Mouse (Mus musculus) intestine, embryonic 15.5 days (tissue): ENCODE data around the gene Syt3. TPM values are rescaled to one million over a fixed set of nuclear protein-coding genes. Genes with fewer than 3 reads are reported as not detected.

Source experiments
- ATAC-seq: fragments of 200-750 bp; cut with Nextera tagmentation; 2 replicates; pipeline ENCODE4 v1.8.0; 2017; ENCODE audit warnings: moderate TSS enrichment, moderate library complexity
- H3K27ac ChIP-seq: fragments of 300-500 bp; sonication (generic); 2 replicates; pipeline ENCODE4 v1.5.1; 2015; ENCODE audit warnings: mild to moderate bottlenecking, inconsistent platforms
- H3K27me3 ChIP-seq: fragments of 300-500 bp; sonication (generic); replicated peaks from 2 replicates; pipeline ENCODE4 v1.6.1; 2015; ENCODE audit warnings: inconsistent platforms
- H3K36me3 ChIP-seq: fragments of 300-500 bp; sonication (generic); 2 replicates; pipeline ENCODE4 v1.6.1; 2015; ENCODE audit warnings: inconsistent platforms
- H3K4me1 ChIP-seq: fragments of 300-500 bp; sonication (generic); replicated peaks from 2 replicates; pipeline ENCODE4 v1.6.1; 2015; ENCODE audit warnings: inconsistent platforms
- H3K4me2 ChIP-seq: fragments of 300-500 bp; sonication (generic); replicated peaks from 2 replicates; pipeline ENCODE4 v1.6.1; 2015; ENCODE audit warnings: mild to moderate bottlenecking, inconsistent platforms
- H3K4me3 ChIP-seq: fragments of 300-500 bp; sonication (generic); replicated peaks from 2 replicates; pipeline ENCODE4 v1.5.1; 2015; ENCODE audit warnings: inconsistent platforms
- H3K9ac ChIP-seq: fragments of 300-500 bp; sonication (generic); 2 replicates; pipeline ENCODE4 v1.6.1; 2015; ENCODE audit warnings: inconsistent platforms
- H3K9me3 ChIP-seq: fragments of 300-500 bp; sonication (generic); 2 replicates; pipeline ENCODE4 v1.6.1; 2016; ENCODE audit warnings: inconsistent platforms
- WGBS: fragments of 180-500 bp; shearing (Covaris S2); methylation state at CpG from one replicate; pipeline ENCODE4 v1.1.7; 2015; 5-methylcytosine and 5-hydroxymethylcytosine counted together
- polyA plus RNA-seq: library from polyadenylated mRNA; unstranded; fragments of >200 nt; fragmentation: Nextera tagmentation; extraction: Ambion mirVana; gene quantifications from 2 replicates; pipeline ENCODE4 v1.2.1, GENCODE M21; 2015

The Syt3 gene
- polyA plus RNA-seq, 1 experiment from 2014 or later = 1.9 TPM

- peaks cover 54% of the 10 kb centered on the region for H3K27me3 ChIP-seq
- H3K4me2 ChIP-seq = peak overlapping the region; percentile 91
- no peaks in the 10 kb centered on the region for H3K36me3 ChIP-seq
- ATAC-seq = peak; percentile 86
- no peaks in the 10 kb centered on the region for H3K9me3 ChIP-seq
- peak overlapping the region; percentile 44 for H3K9ac ChIP-seq
- peak overlapping the region; percentile 51 for H3K4me3 ChIP-seq
- WGBS = under 1% methylated on average over 54 of the region's 54 CpGs
- peaks cover 28% of the 10 kb centered on the region for H3K4me1 ChIP-seq
- H3K27ac ChIP-seq = 0 out of 2 replicates have a peak overlapping the region, but pooled peaks have one; percentile 32
Measured at GRCm38 (mm10) chr7:44359908-44360672, 23.8 kb upstream of the Syt3 start.

GRCm38 (mm10) chr7:44360792-44361301 is 23.1 kb upstream of the Syt3 start:
- no peak overlapping the region for H3K27ac ChIP-seq
- H3K4me3 ChIP-seq = peak overlapping the region; percentile 51
- peak overlapping the region; percentile 91 for H3K4me2 ChIP-seq
- peak; percentile 15; the same call in 1 of the 2 replicates for ATAC-seq
- no peak overlapping the region for H3K9ac ChIP-seq
- peaks cover 28% of the 10 kb centered on the region for H3K4me1 ChIP-seq
- H3K36me3 ChIP-seq = no peaks in the 10 kb centered on the region
- peaks cover 47% of the 10 kb centered on the region for H3K27me3 ChIP-seq
- WGBS = 5% methylated on average over 21 of the region's 21 CpGs
- H3K9me3 ChIP-seq = no peaks in the 10 kb centered on the region

- WGBS = 88% methylated on average over 8 of the region's 8 CpGs
- Histone ChIP-seq H3K9me3 (no peaks in the 10 kb centered on the region), H3K4me1 (peaks cover 9% of the 10 kb centered on the region), H3K27ac (no peak overlapping the region), H3K27me3 (no peaks in the 10 kb centered on the region), H3K4me2 (no peak overlapping the region), H3K36me3 (no peaks in the 10 kb centered on the region), H3K9ac (no peak overlapping the region), H3K4me3 (no peak overlapping the region)
- ATAC-seq = no peak
Measured at GRCm38 (mm10) chr7:44372678-44373077, 11.2 kb upstream of the Syt3 start.

- Histone ChIP-seq H3K4me2 (peak overlapping the region; percentile 80), H3K9ac (0 out of 2 replicates have a peak overlapping the region, but pooled peaks have one; percentile 4), H3K36me3 (no peaks in the 10 kb centered on the region), H3K27me3 (no peaks in the 10 kb centered on the region), H3K4me3 (peak overlapping the region; percentile 56), H3K27ac (no peak overlapping the region), H3K4me1 (peaks cover 9% of the 10 kb centered on the region), H3K9me3 (no peaks in the 10 kb centered on the region)
- 12% methylated on average over 7 of the region's 7 CpGs for WGBS
- ATAC-seq = no peak
Measured at GRCm38 (mm10) chr7:44373460-44373859, 10.4 kb upstream of the Syt3 start.

- Histone ChIP-seq H3K9me3 (no peaks in the 10 kb centered on the region), H3K27me3 (no peaks in the 10 kb centered on the region), H3K4me1 (peaks cover 9% of the 10 kb centered on the region), H3K27ac (peak overlapping the region; percentile 86), H3K4me3 (peak overlapping the region; percentile 56), H3K36me3 (no peaks in the 10 kb centered on the region), H3K9ac (peak overlapping the region; percentile 63), H3K4me2 (peak overlapping the region; percentile 80)
- peak; percentile 95 for ATAC-seq
- WGBS = 1% methylated on average over 19 of the region's 19 CpGs
Measured at GRCm38 (mm10) chr7:44373889-44374652, 9.8 kb upstream of the Syt3 start.

- Histone ChIP-seq H3K9ac (peak overlapping the region; percentile 63), H3K4me3 (peak overlapping the region; percentile 56), H3K27me3 (no peaks in the 10 kb centered on the region), H3K36me3 (no peaks in the 10 kb centered on the region), H3K27ac (peak overlapping the region; percentile 86; the same call in 1 of the 2 replicates), H3K4me1 (peaks cover 9% of the 10 kb centered on the region), H3K4me2 (peak overlapping the region; percentile 80), H3K9me3 (no peaks in the 10 kb centered on the region)
- WGBS = 2% methylated on average over 5 of the region's 5 CpGs
- ATAC-seq = peak; percentile 22; the same call in 1 of the 2 replicates
Measured at GRCm38 (mm10) chr7:44374756-44375155, 9.1 kb upstream of the Syt3 start.

- 10% methylated on average over 10 of the region's 10 CpGs for WGBS
- Histone ChIP-seq H3K27me3 (no peaks in the 10 kb centered on the region), H3K4me1 (peaks cover 9% of the 10 kb centered on the region), H3K9ac (0 out of 2 replicates have a peak overlapping the region, but pooled peaks have one; percentile 63), H3K36me3 (no peaks in the 10 kb centered on the region), H3K9me3 (no peaks in the 10 kb centered on the region), H3K27ac (no peak overlapping the region), H3K4me3 (peak overlapping the region; percentile 56), H3K4me2 (peak overlapping the region; percentile 80)
- no peak for ATAC-seq
Measured at GRCm38 (mm10) chr7:44375207-44375606, 8.7 kb upstream of the Syt3 start.

- Histone ChIP-seq H3K4me2 (no peak overlapping the region), H3K36me3 (no peaks in the 10 kb centered on the region), H3K9me3 (no peaks in the 10 kb centered on the region), H3K27me3 (no peaks in the 10 kb centered on the region), H3K4me3 (no peak overlapping the region), H3K9ac (no peak overlapping the region), H3K27ac (no peak overlapping the region), H3K4me1 (peaks cover 9% of the 10 kb centered on the region)
- ATAC-seq = no peak
- whole genome bisulfite sequencing = 74% methylated on average over 3 of the region's 3 CpGs
Measured at GRCm38 (mm10) chr7:44375793-44376192, 8.1 kb upstream of the Syt3 start.

- Histone ChIP-seq H3K4me3 (no peak overlapping the region), H3K9me3 (no peaks in the 10 kb centered on the region), H3K27me3 (peaks cover 4% of the 10 kb centered on the region), H3K27ac (no peak overlapping the region), H3K36me3 (no peaks in the 10 kb centered on the region), H3K4me2 (no peak overlapping the region), H3K4me1 (peaks cover 9% of the 10 kb centered on the region), H3K9ac (no peak overlapping the region)
- ATAC-seq = no peak
- 28% methylated on average over 4 of the region's 4 CpGs for WGBS
Measured at GRCm38 (mm10) chr7:44378290-44378689, 5.6 kb upstream of the Syt3 start.

- ATAC-seq = no peak
- no peak overlapping the region for H3K27ac ChIP-seq
- WGBS = 74% methylated on average over 12 of the region's 12 CpGs
- H3K4me2 ChIP-seq = no peak overlapping the region
- no peak overlapping the region for H3K9ac ChIP-seq
- H3K36me3 ChIP-seq = no peaks in the 10 kb centered on the region
- H3K27me3 ChIP-seq = peaks cover 16% of the 10 kb centered on the region
- peaks cover 4% of the 10 kb centered on the region for H3K4me1 ChIP-seq
- no peak overlapping the region for H3K4me3 ChIP-seq
- no peaks in the 10 kb centered on the region for H3K9me3 ChIP-seq
Measured at GRCm38 (mm10) chr7:44382541-44382940, 1.4 kb upstream of the Syt3 start.

GRCm38 (mm10) chr7:44384716-44385059 is 786 bp downstream of the Syt3 start:
- Histone ChIP-seq H3K4me3 (peak overlapping the region; percentile 44), H3K27me3 (peaks cover 24% of the 10 kb centered on the region), H3K27ac (no peak overlapping the region), H3K36me3 (no peaks in the 10 kb centered on the region), H3K4me1 (peaks cover 4% of the 10 kb centered on the region; the same call in 1 of the 2 replicates), H3K9me3 (no peaks in the 10 kb centered on the region), H3K9ac (peak overlapping the region; percentile 46), H3K4me2 (peak overlapping the region; percentile 94)
- peak; percentile 72 for ATAC-seq
- under 1% methylated on average over 15 of the region's 17 CpGs for WGBS

- 77% methylated on average over 12 of the region's 12 CpGs for WGBS
- Histone ChIP-seq H3K27ac (no peak within 1 kb of the TSS), H3K27me3 (peaks cover 24% of the 10 kb centered on the region), H3K9me3 (no peaks in the 10 kb centered on the region), H3K4me3 (peak within 1 kb of the TSS; percentile 44), H3K4me2 (peak within 1 kb of the TSS; percentile 94), H3K4me1 (peaks cover 4% of the 10 kb centered on the region; the same call in 1 of the 2 replicates), H3K9ac (peak within 1 kb of the TSS; percentile 46), H3K36me3 (no peaks in the 10 kb centered on the region)
- ATAC-seq = no peak
Measured at GRCm38 (mm10) chr7:44385720-44386119, 1.8 kb downstream of the Syt3 start, which contains the start of gene 1700008O03Rik. TSS of gene 1700008O03Rik (minus strand) at chr7:44385820.
